Mouse (Mus musculus) heart, adult 9 months (tissue): ENCODE data around the gene Psmg4.

Experiments used
- DNase-seq, 2 experiments: peaks; one replicate each; pipeline ENCODE4 v3.0.0; 2022; ENCODE audit warnings: low spot score in 2 of 2

Psmg4 gene

DNA sequence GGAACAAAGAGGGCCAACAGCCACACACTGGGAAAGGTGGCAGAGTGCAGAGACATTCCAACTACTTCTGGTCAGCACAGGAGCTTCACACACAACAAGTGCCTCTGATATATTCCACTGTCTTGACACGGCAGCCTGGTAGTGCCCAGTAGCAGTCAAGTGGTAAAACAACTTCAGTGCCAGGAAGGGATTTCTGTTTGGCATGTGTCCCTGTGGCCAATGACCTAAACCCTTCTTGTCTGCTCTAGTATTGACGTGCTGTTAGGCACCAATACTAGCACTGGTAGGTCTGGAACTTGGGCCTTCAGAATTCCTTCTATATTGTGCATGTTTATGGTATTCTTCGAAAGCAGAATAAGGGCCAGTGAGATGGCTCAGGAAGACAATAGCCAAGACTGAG, 42.5 kb downstream of the Psmg4 start:
- peak in 1 of 2 experiments; percentile 8 for DNase-seq

DNA sequence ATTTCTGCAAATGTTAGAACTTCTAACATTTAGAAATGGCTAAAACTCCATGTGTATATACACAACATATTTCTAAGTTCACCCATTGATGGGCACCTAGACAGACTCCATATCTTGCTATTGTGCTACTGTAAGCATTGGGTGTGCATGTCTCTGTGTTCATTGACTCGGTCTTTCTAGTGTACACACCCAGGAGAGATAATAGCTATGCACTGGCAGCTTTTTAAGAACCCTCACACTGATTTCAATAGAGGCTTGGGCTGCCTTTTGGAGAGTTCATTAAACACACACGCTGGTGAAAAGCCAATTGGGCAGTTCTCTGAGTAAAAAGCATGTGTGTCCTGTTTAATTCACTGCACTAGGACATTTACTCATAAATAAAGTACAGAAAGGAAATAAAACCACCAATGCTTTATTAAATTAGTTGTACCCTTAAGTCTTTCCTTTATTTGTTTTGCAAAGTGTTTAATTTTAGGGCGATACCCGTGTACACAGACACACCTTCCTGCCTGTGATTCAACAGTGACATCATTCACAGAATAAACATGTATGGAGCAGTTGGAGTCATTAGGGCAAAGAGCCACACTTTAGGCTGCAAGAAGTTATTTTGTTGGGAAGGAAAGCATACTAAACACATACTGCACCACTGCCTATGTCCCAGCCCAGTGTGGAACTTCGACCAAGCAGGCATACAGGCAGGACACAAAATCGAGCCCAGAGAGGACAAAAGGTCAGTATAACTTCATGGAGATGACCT, 45.1 kb downstream of the Psmg4 start:
- no peak for DNase-seq

DNA sequence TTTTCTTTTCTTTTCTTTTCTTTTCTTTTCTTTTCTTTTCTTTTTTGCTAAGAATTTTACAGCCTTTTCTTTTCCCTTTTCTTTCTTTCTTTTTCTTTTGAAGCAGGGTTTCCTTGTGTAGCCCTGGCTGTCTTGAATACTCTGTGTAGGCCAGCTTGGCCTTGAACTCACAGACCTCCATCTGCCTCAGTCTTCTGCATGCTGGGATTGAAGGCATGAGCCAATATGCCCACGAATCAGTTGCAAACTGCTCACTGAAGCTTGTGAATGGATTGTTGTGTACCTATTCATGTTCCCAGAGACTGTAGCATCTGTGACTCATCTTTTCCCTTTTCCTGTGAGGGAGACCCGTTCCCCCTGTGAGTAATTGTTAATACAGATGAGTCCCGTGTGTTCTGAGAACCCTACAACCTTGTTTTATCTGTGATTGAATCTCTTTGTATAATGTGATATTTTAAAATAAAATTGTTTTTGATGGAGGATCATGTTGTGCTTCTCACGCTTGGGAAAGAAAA, 48.6 kb downstream of the Psmg4 start:
- DNase-seq, result no peak

DNA sequence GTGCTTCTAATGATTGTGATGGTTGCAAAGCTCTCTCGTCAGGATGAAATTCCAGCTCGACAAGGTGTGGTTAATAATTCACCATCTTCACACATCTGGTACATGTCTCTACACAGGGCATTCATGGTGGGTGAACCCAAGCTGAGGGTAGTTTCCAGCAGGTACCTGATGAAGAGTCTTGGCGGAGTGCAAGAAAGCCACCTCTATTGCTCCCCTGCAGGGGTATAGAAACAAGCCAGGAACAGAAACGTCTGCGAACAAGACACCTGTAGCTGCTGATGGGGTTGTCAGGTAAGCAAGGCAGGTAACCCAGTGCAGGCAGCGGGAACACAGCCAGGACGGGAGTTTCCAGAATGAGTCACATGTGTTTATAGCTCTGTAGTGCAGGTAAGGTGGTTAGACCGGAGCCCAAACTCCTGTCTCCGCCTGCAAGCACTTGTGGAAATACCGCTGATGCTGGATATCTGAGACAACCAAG, 50.0 kb downstream of the Psmg4 start:
- DNase-seq, result no peak

DNA sequence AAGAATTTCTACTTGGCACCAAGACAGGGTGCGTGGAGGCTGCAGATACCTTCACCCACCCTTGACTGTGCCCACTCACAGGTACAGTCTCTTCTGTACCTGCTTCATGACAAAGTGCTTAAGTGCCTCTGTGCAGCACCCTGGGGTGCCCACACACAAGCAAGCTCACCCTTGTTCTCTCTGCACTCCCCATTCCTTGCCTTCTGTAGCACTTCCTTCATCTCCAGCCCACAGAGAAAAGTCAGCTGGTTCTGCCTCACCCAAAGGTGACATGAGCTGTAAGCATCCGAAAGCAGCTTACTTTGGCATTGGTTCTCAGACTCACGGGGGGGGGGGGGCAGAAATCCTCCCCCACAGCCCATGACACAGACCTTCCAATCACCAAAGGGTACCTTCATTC, 52.1 kb downstream of the Psmg4 start:
- DNase-seq, result no peak

DNA sequence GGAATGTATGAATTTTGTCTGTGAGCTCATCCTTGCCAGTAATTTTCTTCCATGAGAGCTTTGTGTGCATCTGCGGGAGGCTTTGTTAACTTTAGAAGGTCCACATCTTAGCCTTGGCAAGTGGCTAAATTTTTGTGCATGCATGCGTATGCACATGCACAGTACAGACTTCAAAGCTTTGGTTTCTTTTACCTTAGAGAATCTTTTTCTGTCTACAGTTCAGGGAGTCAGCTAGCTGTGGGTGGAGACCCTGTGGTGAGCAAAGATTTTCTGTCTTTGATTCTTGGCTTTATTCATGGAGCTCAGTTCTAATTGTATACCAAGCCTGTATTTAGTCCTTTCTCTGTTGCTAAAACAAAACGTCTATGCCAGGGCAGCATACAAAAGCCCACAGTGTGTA, 56.0 kb downstream of the Psmg4 start:
- no peak for DNase-seq

DNA sequence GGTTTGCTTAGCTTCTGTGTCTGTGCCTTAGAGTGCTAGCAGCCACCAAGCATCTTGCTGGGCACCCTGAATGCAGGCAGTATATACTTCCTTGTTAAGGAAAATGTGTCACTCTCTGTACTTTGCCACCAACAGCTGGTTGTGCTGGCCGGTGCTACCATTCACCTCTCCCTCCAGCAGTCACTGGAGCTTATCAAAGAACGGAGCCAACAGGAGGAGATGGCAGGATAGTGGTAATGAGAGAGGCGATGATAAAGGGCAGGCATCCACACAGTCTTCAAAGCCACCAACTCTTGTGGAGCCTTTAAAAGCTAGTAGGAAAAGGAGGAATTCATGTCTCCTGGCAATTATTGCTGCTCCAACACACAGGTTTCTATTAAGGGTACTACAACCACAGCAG, 57.0 kb downstream of the Psmg4 start:
- DNase-seq, result no peak

DNA sequence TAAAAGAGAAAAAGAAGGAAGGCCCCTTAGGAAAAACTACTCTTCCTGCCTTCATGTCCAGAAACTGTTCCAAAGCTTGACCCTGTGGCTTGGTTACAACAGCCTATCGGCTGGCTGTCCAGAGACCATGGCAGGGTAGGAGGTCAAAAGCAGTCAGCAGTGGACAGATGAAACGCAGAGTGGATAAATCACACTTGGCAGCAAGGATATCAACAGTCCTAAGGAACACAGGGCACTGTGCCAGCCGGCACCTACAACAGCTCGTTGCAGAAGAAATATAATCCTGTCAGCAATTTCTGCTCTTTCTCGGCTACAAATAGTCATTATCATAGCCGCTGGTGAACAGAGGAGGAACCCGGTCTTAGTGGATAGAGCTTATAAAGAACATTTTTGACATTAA, 60.2 kb downstream of the Psmg4 start:
- peak; percentile 39 to 52 for DNase-seq

DNA sequence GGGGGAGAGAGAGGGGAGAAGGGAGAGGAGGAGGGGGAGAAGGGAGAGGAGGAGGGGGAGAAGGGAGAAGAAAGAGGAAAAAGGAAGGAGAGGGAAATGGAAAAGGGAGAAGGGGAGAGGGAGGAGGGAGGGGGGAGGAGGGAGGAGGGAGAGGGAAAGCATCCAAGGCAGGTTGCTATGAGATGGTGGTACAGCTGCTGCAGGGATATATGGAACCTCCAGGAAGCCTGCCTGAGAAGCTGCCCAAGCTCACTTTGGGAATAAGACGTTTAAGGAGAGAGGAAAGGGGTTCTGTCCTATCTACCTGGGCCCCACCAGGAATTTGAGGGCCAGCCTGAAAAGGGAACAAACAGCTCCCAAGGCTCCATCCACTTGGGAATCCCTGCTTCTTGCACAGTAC, 64.2 kb downstream of the Psmg4 start:
- no peak for DNase-seq
